Mouse (Mus musculus) heart, postnatal 0 days (tissue): ENCODE results near the gene Nxph4. TPM values are rescaled to one million over a fixed set of nuclear protein-coding genes. Genes with fewer than 3 reads are reported as not detected.

Experiments
- ATAC-seq: fragments of 200-750 bp; cut with Nextera tagmentation; 2 replicates; pipeline ENCODE4 v1.8.0; 2017; ENCODE audit warnings: low read depth, moderate number of reproducible peaks, moderate library complexity; ENCODE audit not compliant: insufficient read depth
- DNase-seq: peaks from one replicate; pipeline ENCODE4 v3.0.0-alpha.2; 2016; ENCODE audit warnings: low spot score
- H3K27ac ChIP-seq: fragments of 300-500 bp; sonication (generic); 2 replicates; pipeline ENCODE4 v1.5.1; 2014; ENCODE audit warnings: low read depth, mild to moderate bottlenecking
- H3K27me3 ChIP-seq: fragments of 300-500 bp; sonication (generic); 2 replicates; pipeline ENCODE4 v1.6.1; 2014; ENCODE audit warnings: low read length, mixed read lengths; ENCODE audit not compliant: control insufficient read depth, insufficient read depth
- H3K36me3 ChIP-seq: fragments of 300-500 bp; sonication (generic); replicated peaks from 2 replicates; pipeline ENCODE4 v1.6.1; 2014; ENCODE audit warnings: low read length, mixed read lengths; ENCODE audit not compliant: control insufficient read depth, insufficient read depth
- H3K4me1 ChIP-seq: fragments of 300-500 bp; sonication (generic); 2 replicates; pipeline ENCODE4 v1.6.1; 2014; ENCODE audit warnings: antibody characterized with exemption; ENCODE audit not compliant: control insufficient read depth, insufficient read depth
- H3K4me2 ChIP-seq: fragments of 300-500 bp; sonication (generic); 2 replicates; pipeline ENCODE4 v1.6.1; 2014; ENCODE audit warnings: low read depth, mild to moderate bottlenecking, low read length, moderate library complexity
- H3K4me3 ChIP-seq: fragments of 300-500 bp; sonication (generic); 2 replicates; pipeline ENCODE4 v1.5.1; 2014; ENCODE audit warnings: low read depth, low read length
- H3K9ac ChIP-seq: fragments of 300-500 bp; sonication (generic); replicated peaks from 2 replicates; pipeline ENCODE4 v1.6.1; 2014; ENCODE audit warnings: low read depth, low read length, mixed read lengths
- H3K9me3 ChIP-seq: fragments of 300-500 bp; sonication (generic); replicated peaks from 2 replicates; pipeline ENCODE4 v1.6.1; 2016; ENCODE audit warnings: low read length; ENCODE audit not compliant: control insufficient read depth
- CTCF ChIP-seq: IDR thresholded peaks from 2 replicates; pipeline ENCODE4 v1.5.1; 2016; ENCODE audit warnings: antibody characterized with exemption, control low read depth, low read depth
- EP300 ChIP-seq: IDR thresholded peaks from 2 replicates; pipeline ENCODE4 v1.6.1; 2016; ENCODE audit warnings: antibody characterized with exemption, low read depth
- WGBS: fragments of 180-500 bp; shearing (Covaris S2); extraction: QIAGEN DNeasy Blood & Tissue Kit; methylation state at CpG from one replicate; pipeline ENCODE4 v1.1.7; 2014; 5-methylcytosine and 5-hydroxymethylcytosine counted together
- polyA plus RNA-seq: library from polyadenylated mRNA; unstranded; fragments of >200 nt; fragmentation: Nextera tagmentation; extraction: Ambion mirVana; gene quantifications from 2 replicates; pipeline ENCODE4 v1.2.1, GENCODE M21; 2015
- total RNA-seq: library from RNA; depleted of rRNA; stranded (reverse); fragments of >200 nt; gene quantifications from 2 replicates; pipeline ENCODE4 v1.2.3, GENCODE M21; 2014; ENCODE audit warnings: low replicate concordance

The Nxph4 gene
- total and polyA plus RNA-seq, 2 experiments from 2014 or later, result 0.41 TPM; not detected in 1

DNA sequence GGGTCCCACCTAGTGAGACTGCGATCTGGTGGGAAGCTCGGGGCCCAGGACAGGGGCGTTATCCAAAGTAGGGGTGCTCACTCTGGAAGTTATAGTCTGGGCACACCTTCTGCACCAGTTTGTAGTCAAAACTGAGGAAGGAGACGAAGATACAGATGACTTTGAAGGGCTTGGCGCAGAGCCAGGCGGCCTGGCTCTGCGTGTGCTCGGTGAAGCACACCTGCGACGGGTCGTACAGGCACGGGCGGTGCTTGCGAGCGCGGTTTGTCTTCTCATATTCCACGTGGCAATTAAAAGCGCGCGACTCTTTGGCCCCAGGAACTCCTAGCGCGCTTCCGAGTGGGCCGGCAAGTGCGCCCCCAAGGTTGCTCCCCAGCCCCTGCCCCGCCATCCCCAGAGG is 8.3 kb downstream of the Nxph4 start:
- Histone ChIP-seq H3K4me1 (peaks cover 6% of the 10 kb centered on the region), H3K9me3 (no peaks in the 10 kb centered on the region), H3K27ac (no peak overlapping the region), H3K4me3 (peak overlapping the region; percentile 40), H3K27me3 (peaks cover 74% of the 10 kb centered on the region), H3K4me2 (peak overlapping the region; percentile 59; the same call in 1 of the 2 replicates), H3K36me3 (no peaks in the 10 kb centered on the region), H3K9ac (no peak overlapping the region)
- 3% methylated on average over 26 of the region's 26 CpGs for WGBS
- no peak for TF ChIP-seq CTCF
- no peak for TF ChIP-seq EP300
- DNase-seq, result no peak
- no peak for ATAC-seq

DNA sequence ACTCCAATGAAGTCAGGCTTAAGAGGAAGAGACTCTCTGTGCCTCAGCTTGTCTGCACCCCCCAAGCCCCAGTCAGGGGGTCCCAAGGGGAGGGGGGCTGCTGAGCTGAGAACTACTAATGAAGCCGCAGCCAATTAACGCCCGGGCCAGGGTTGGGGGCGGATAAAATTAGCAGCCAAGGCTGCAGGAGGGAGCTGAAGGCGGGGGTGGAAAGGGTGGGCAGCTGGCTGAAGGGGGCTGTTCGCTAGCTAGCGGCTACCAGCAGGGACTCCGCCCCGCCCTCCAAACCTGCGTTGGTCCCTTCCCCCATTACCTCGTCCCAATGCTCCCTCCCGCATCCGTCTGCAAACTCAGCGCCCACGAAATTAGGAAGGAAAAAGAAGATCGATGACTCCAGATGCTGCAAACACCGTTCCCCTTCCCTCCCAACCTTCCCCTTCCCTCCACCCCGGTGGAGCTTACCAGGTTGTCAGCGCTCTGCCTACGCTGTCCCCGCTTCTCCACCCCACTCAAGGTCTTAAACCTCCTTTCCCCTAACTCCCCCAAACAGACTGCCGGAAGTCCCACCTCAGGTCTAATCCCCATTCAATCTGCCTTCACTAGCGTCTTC is 9.6 kb downstream of the Nxph4 start:
- TF ChIP-seq EP300 (no peak), CTCF (no peak)
- DNase-seq (no peak), ATAC-seq (no peak)
- no peaks in the 10 kb centered on the region for H3K9me3 ChIP-seq
- 12% methylated on average over 23 of the region's 23 CpGs for WGBS
- H3K4me2 ChIP-seq, result no peak overlapping the region
- H3K4me1 ChIP-seq, result peaks cover 6% of the 10 kb centered on the region
- peaks cover 61% of the 10 kb centered on the region for H3K27me3 ChIP-seq
- peaks cover 9% of the 10 kb centered on the region; the same call in 1 of the 2 replicates for H3K36me3 ChIP-seq
- H3K4me3 ChIP-seq, result no peak overlapping the region
- H3K9ac ChIP-seq, result no peak overlapping the region
- no peak overlapping the region for H3K27ac ChIP-seq

DNA sequence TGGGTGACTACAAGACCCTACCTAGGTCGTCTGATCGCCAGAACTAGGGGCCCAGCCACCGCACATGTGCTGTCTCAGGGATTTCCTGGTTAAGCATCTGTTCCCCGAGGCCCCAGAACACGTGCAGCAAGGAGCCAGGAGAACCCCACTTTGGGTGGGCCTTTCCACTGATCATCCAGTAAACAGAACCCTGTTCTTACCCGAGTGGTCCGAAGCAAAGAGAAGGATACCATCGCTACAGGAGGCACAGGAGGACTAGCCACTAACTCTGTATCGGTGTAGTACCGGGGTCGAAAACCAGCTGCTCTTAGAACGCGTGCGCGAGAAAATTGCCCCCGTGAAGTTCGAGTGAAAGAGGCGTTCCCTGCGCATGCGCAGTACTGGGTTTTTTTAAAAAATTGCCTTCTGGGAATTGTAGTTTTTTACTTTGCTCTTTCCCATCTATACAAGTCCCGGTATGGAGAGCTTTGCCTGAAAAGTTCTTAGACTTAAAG is 12.2 kb downstream of the Nxph4 start, which contains the start of gene Shmt2:
Gene Shmt2 (minus strand): TSS at position 357 of the 494 bp plus-strand sequence.
- under 1% methylated on average over 21 of the region's 21 CpGs for WGBS
- no peak for TF ChIP-seq EP300
- no peak for TF ChIP-seq CTCF
- peak; percentile 57 for ATAC-seq
- Histone ChIP-seq H3K9ac (peak within 1 kb of the TSS; percentile 49; the same call in 1 of the 2 replicates), H3K9me3 (no peaks in the 10 kb centered on the region), H3K27me3 (peaks cover 35% of the 10 kb centered on the region), H3K27ac (no peak within 1 kb of the TSS), H3K4me3 (peak within 1 kb of the TSS; percentile 52), H3K36me3 (peaks cover 30% of the 10 kb centered on the region), H3K4me2 (peak within 1 kb of the TSS; percentile 92), H3K4me1 (peaks cover 9% of the 10 kb centered on the region)
- DNase-seq, result peak; percentile 91

DNA sequence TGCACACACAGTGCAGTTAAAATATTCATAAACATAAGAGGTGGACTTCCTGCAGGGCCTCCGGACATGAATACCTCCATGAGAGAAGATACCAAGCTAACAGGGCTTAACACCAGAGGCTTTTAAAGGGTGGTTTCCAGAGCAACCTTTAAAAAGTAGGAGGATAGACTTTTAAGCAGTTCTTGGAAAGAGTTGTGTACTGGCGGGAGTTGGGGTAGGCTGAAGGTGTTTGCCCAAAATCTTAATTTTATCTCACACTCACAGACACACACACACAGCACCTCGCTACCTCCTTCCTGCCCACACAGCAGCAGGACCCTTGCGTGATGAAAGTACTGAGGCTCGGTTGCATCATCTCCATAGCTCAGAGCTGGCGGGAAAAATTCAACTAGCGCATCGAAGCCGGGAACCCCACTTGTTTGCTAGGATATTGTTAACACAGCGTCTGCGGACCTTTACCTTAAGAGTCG is 12.7 kb downstream of the Nxph4 start:
- DNase-seq (no peak), ATAC-seq (no peak)
- TF ChIP-seq CTCF (no peak), EP300 (no peak)
- H3K9me3 ChIP-seq, result no peaks in the 10 kb centered on the region
- H3K4me3 ChIP-seq, result peak overlapping the region; percentile 52
- peaks cover 13% of the 10 kb centered on the region for H3K4me1 ChIP-seq
- WGBS, result 5% methylated on average over 12 of the region's 12 CpGs
- H3K27me3 ChIP-seq, result peaks cover 30% of the 10 kb centered on the region
- no peak overlapping the region for H3K27ac ChIP-seq
- H3K9ac ChIP-seq, result peak overlapping the region; percentile 49; the same call in 1 of the 2 replicates
- H3K36me3 ChIP-seq, result peaks cover 30% of the 10 kb centered on the region
- peak overlapping the region; percentile 92 for H3K4me2 ChIP-seq

DNA sequence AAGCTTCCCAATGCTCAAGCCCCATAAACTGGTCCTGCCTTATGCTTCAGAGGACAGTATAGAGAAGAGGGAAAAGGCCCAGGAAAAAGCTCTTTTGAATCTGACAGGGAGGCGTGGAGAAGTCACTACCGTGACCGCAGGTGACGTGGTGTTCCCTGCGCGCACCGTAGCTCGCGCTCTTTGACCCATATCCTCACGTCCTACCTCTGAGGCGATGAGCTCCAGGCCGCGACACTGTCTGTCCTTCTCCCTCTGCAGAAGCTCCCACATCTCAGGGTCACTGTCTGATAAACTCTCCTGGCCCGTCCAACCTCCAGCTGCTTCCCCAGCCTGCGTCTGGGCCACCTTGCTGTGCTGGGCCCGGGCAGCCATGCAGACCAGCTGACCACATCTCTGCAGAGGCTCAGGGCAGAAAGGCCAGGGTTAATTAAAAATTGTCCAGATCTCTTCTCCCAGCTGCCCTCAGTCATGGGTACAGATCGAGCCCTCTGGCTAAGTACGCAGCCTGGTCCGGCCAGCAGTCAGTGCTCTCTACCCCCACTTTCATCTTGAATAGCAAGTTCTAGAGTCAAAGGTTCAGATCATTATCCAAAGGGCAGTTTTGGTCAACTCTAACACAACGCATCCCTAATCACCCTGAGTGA is 13.5 kb downstream of the Nxph4 start:
- ATAC-seq (no peak), DNase-seq (no peak)
- WGBS, result 81% methylated on average over 20 of the region's 20 CpGs
- Histone ChIP-seq H3K36me3 (peaks cover 30% of the 10 kb centered on the region), H3K27me3 (peaks cover 22% of the 10 kb centered on the region), H3K4me1 (peaks cover 16% of the 10 kb centered on the region), H3K4me2 (peak overlapping the region; percentile 92), H3K27ac (no peak overlapping the region), H3K9me3 (no peaks in the 10 kb centered on the region), H3K9ac (no peak overlapping the region), H3K4me3 (no peak overlapping the region)
- TF ChIP-seq CTCF (no peak), EP300 (no peak)
